Mouse (Mus musculus): ENCODE results near the gene Gsta2. TPM values are rescaled to one million over a fixed set of nuclear protein-coding genes. Genes with fewer than 3 reads are reported as not detected.
"Not testable (repeated sequence)": the region's sequence is repeated elsewhere in the genome, so short reads cannot be mapped to it uniquely, and the experiment has no call there.

The Gsta2 gene
- 1 to 10 TPM; 2.1 to 2.2 TPM for total RNA-seq (2021)
- long read RNA-seq, experiment 1, partial matches to known transcripts, result 0 of 3 reads
- long read RNA-seq, experiment 1, other reads (novel, unspliced or antisense), result 2 of 3 reads
- long read RNA-seq, experiment 2, result 0 reads

DNA sequence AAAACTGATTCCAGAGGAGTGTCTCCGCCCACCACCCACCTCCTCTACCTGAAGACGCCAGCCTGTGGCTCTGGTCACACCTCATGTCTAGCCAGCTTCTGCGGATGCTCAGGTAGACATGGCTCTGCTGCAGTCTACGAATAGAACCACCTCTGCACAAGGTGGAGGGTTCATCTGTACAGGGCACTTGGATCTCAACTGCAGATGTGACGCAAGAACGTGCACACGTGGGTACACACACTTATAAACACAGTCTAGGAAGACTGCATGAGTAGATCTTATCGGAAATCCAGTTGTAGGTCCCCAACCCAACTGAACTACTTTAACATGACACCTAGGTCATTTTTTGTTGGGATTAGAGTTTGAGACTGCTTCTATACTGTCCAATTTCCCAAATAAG, at the start of gene Gsta2:
Gene Gsta2, minus strand, starts transcription at position 178 of the 400 bp plus-strand sequence.
- no peak for DNase-seq

DNA sequence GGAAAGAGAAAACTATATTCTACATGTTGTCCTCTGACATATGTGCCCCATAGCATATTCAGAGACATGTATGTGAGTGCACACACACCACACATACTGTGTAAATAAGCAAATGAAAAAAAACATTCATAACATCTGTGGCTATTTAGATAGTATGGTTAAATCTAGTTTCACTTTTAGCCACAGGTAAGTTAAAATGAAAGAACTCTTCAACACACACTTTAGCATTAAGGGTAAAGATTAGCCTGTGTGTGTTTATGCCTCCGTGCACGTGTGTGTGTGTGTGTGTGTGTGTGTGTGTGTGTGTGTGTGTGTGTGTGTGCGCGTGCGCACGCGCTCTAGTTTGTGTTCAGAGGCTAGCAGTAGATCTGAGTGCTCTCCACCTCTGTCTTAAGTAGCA, 46.0 kb upstream of the Gsta2 start:
- no peak for DNase-seq

- no peak for DNase-seq
Measured at GRCm38 (mm10) chr9:78400570-78400969, 45.0 kb upstream of the Gsta2 start.

GRCm38 (mm10) chr9:78396517-78396916, 40.9 kb upstream of the Gsta2 start:
- no peak for DNase-seq

- DNase-seq, result peak; percentile 7 to 12
Measured at GRCm38 (mm10) chr9:78395630-78396351, 40.2 kb upstream of the Gsta2 start, which contains the start of gene Ddx43. Gene Ddx43, plus strand, starts transcription at chr9:78395777.

GRCm38 (mm10) chr9:78395244-78395629, 39.6 kb upstream of the Gsta2 start:
- no peak for DNase-seq

GRCm38 (mm10) chr9:78394602-78395001, 39.0 kb upstream of the Gsta2 start:
- no peak for DNase-seq

DNA sequence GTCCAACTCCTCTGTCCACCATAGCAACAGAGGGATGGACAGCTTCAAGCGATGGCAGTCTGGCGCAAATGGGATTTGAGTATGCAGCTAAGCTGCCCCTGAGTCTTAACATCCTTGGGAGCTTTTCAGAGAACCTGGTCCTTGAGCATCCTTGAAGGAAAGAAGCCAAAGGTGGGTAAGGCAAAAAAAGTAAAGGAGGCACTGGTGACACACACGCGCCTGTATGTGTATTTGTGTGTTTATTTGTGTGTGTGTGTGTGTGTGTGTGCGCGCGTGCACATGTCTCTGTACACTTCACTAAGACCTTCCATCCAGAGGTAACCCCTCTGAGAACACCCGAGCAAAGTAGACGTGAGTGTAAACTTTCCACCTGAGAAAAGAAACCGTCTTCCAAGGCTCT, 38.2 kb upstream of the Gsta2 start:
- no peak for DNase-seq

GRCm38 (mm10) chr9:78389981-78390380, 34.4 kb upstream of the Gsta2 start:
- DNase-seq, result no peak

- DNase-seq, result no peak
Measured at GRCm38 (mm10) chr9:78386947-78387346, 31.4 kb upstream of the Gsta2 start.

DNA sequence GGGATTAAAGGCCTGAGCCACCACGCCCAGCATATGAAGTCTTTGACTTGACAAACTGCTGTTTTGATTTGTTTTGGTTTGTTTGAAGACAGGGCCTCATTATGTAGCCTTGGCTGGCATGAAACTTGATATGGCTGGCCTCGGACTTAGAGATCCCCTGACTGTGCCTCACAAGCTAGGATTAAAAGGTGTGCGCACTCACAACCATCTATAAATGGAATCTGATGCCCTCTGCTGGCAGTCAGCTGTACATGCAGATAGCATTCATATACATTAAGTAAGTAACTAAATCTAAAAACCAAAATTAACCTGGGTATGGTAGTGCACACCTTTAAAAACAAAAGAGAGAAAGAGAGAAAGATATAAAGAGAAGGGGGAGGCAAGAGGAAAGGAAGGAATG, 30.3 kb upstream of the Gsta2 start:
- peak in 1 of 2 experiments; percentile 6 for DNase-seq

GRCm38 (mm10) chr9:78378113-78378785, 22.7 kb upstream of the Gsta2 start, which contains the start of gene Ooep:
Gene Ooep, minus strand, starts transcription at chr9:78378725.
- no peak for DNase-seq

GRCm38 (mm10) chr9:78377546-78377945, 22.0 kb upstream of the Gsta2 start:
- DNase-seq, result no peak

GRCm38 (mm10) chr9:78375486-78375885, 19.9 kb upstream of the Gsta2 start:
- DNase-seq, result no peak

DNA sequence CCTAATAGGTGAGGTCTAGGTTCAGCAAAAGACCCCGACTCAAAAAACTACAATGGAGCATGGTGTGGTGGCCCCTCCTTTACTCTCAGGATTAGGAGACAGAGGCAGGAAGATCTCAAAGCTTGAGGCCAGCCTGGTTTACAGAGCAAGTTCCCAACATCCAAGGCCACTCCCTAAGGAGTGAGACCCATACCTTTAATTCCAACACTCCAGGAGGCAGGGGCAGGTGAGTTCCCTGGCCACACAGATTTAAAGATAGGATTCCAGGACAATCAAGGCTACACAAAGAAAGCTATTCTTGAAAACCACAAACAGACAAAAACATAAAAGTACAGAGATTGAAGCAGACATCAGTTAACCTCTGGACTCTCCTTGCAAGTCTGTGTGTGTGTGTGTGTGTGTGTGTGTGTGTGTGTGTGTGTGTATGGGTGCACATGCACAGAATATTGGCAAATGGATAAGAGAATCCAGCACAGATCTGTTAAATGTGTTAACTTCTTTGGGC, 19.3 kb upstream of the Gsta2 start:
- no peak for DNase-seq

GRCm38 (mm10) chr9:78374397-78374796, 18.8 kb upstream of the Gsta2 start:
- no peak for DNase-seq

DNA sequence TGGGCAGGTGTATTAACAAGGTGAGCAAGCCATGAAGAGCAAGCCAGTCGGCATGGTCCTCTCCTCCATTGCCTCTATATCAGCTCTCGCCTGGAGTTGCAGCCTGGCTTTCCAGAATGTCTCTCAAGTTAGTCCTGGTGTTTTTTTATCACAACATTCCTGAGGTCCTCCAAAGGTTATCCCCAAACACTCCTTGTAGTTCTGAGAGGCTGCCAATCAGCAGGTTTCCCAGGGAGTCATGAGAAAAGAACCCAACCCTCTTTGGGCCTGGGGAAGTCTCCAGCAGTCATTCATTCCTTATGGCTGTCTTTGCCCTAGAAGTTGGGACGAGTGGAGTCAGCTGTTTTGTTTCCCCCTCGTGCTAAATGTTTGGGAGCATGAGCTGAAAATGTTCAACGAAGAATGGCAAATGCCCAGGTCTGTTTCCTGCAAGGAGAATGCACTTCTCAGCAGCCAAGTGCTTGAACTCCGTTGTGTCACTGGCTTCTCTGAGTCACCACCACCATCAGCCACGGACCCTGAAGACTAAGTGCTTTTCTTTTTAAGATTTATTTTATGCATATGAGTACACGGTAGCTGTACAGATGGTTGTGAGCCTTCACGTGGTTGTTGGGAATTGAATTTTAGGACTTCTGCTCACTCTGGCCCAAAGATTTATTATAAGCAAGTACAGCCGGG, 17.4 kb upstream of the Gsta2 start:
- no peak for DNase-seq

DNA sequence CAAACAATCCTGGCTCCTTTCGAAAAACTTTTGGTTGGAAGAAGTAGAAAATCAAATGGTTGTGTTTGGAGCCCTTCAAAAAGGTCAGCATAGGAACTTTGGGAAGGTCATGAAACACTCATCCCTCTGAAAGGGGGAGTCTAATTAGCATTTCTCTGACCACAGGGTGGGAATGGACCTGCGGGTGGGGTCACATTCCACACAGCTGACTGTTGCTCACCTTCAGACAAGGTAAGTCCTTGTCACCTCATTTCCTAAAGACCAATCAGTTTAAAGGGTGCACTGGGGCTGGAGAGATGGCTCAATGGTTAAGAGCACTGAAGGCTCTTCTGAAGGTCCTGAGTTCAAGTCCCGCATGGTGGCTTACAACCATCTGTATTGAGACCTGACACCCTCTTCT, 15.9 kb upstream of the Gsta2 start:
- no peak for DNase-seq

DNA sequence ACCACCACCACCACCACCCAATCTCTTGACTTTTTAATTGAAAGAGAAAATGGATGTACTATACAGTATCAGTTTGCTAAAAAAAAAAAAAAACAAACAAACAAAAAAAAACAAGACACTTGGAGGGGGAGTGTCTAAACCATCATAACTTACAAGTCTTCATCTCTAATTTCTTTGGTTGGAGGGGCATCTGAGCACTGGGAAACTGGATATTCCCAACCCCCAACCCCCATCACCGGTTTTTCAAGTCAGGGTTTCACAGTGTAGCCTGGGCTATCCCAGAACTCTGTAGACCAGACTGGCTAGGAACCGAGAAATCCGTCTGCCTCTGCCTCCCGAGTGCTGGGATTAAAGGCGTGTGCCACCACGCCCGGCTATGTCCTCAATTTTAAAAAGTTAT, 14.2 kb upstream of the Gsta2 start:
- DNase-seq, result no peak

DNA sequence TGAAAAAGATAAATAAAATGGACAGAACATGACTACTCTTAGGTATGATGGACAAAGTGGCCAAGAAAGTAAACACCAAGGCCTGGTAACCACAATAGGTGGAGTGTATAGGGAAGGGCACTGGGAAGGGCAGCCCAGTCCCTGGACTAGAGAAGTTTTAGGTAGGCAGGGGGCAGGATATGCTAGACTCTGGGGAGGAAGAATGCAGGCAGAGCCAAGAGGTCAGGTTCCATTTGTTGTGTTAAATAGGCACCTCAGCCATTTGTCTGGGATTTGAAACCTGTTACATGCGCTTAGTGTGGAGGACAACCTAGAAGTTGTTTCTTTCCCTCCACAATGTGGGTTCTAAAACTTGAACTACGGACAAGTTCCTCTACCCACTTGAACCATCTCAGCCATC, 13.8 kb upstream of the Gsta2 start:
- DNase-seq, result no peak

GRCm38 (mm10) chr9:78368671-78369293, 13.2 kb upstream of the Gsta2 start:
- DNase-seq, result no peak

GRCm38 (mm10) chr9:78367959-78368358, 12.4 kb upstream of the Gsta2 start, which contains the start of gene Dppa5a:
Gene Dppa5a, minus strand, starts transcription at chr9:78368177.
- not testable (repeated sequence) for DNase-seq

All from heart, adult 18-20 months (tissue).